Mouse (Mus musculus) erythroid progenitor cell, adult 5-6 weeks (primary cell): ENCODE results near the gene Zfp966. TPM values are rescaled to one million over a fixed set of nuclear protein-coding genes. Genes with fewer than 3 reads are reported as not detected.
"Not testable (repeated sequence)": the region's sequence is repeated elsewhere in the genome, so short reads cannot be mapped to it uniquely, and the experiment has no call there.

Source experiments
- ATAC-seq: replicated peaks from 2 replicates; pipeline ENCODE4 v1.8.0; 2016; ENCODE audit warnings: moderate number of reproducible peaks, mild to moderate bottlenecking, moderate TSS enrichment, inconsistent platforms; ENCODE audit not compliant: poor library complexity, low FRiP score, severe bottlenecking
- total RNA-seq, 2 experiments: library from RNA; stranded (forward) in 1 of 2; stranded (reverse) in 1 of 2; fragments of 150-400 nt in 1 of 2; fragments of 186-747, 209-891 nt in 1 of 2; gene quantifications; 2 replicates each; pipeline versions ENCODE4 v1.2.3 to v1.2.4; 2015 to 2017; ENCODE audit warnings: low replicate concordance in 2 of 2

Zfp966 gene
- 1.7 and 3.2 TPM in 2 replicates for total RNA-seq (2015; ENCODE audit: low replicate concordance)
- 2.0 and 3.2 TPM in 2 replicates for total RNA-seq (2017; ENCODE audit: low replicate concordance)

DNA sequence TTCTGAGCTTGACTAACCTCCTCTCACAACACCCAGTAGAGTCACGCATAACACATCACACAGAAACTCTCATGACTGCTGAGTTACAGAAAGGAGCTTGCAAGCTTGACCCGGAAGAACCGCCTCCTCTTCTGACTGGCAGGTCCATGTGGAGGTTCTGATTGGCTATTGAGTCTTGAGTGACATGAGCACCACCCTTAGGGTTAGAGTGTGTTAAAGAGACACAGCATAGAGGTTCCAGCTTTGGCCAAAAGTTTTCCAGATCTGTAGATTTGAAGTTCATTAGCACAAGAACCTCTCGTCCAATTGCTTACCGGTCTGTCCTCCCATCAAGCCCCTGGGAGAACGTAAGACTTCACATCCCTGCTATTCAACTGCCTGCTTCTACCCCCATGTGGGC lies at the start of gene Zfp966:
TSS of gene Zfp966 (minus strand) at position 101 of the 400 bp plus-strand sequence.
- not testable (repeated sequence) for ATAC-seq

DNA sequence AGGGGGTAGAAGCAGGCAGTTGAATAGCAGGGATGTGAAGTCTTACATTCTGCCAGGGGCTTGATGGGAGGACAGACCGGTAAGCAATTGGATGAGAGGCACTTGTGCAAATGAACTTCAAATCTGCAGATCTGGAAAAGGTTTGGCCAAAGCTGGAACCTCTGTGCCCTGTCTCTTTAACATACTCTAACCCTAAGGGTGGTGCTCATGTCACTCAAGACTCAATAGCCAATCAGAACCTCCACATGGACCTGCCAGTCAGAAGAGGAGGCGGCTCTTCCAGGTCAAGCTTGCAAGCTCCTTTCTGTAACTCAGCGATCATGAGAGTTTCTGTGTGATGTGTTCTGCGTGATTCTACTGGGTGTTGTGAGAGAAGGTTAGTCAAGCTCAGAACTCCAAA lies 34.1 kb upstream of the Zfp966 start, which contains the start of gene Gm2026:
TSS of gene Gm2026 (plus strand) at position 301 of the 400 bp plus-strand sequence.
- not testable (repeated sequence) for ATAC-seq

DNA sequence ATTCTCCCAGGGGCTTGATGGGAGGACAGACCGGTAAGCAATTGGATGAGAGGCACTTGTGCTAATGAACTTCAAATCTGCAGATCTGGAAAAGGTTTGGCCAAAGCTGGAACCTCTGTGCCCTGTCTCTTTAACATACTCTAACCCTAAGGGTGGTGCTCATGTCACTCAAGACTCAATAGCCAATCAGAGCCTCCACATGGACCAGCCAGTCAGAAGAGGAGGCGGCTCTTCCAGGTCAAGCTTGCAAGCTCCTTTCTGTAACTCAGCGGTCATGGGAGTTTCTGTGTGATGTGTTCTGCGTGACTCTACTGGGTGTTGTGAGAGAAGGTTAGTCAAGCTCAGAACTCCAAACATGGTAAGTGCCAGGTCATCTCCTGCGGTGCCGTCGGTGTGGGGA lies 61.9 kb downstream of the Zfp966 start, which contains the start of gene Gm6710:
TSS of gene Gm6710 (plus strand) at position 196 of the 400 bp plus-strand sequence.
- ATAC-seq, result not testable (repeated sequence)

Other genes with a start within 250 kb of the Zfp966 start
- gene Zfp969, start 227.5 kb downstream of the Zfp966 start, total RNA-seq (2015; ENCODE audit: low replicate concordance), result 4.6 TPM in 1 of 2 replicates, not detected in the other
- not detected in 2 replicates for gene Zfp969, start 227.5 kb downstream of the Zfp966 start, total RNA-seq (2017; ENCODE audit: low replicate concordance)
- gene Gm2007, start 189.6 kb downstream of the Zfp966 start, total RNA-seq (2015; ENCODE audit: low replicate concordance), result not detected in 2 replicates
- gene Gm2007, start 189.6 kb downstream of the Zfp966 start, total RNA-seq (2017; ENCODE audit: low replicate concordance), result 0.76 TPM in 1 of 2 replicates, not detected in the other
- not detected in 2 replicates for gene Gm14288, start 130.0 kb downstream of the Zfp966 start, total RNA-seq (2015; ENCODE audit: low replicate concordance)
- gene Gm14288, start 130.0 kb downstream of the Zfp966 start, total RNA-seq (2017; ENCODE audit: low replicate concordance), result not detected in 2 replicates
- gene Gm6710, start 61.9 kb downstream of the Zfp966 start, total RNA-seq (2015; ENCODE audit: low replicate concordance), result 1.7 and 7.9 TPM in 2 replicates
- 5.0 TPM in 1 of 2 replicates, not detected in the other for gene Gm6710, start 61.9 kb downstream of the Zfp966 start, total RNA-seq (2017; ENCODE audit: low replicate concordance)
- 10.8 TPM in 1 of 2 replicates, not detected in the other for gene Gm2026, start 34.2 kb upstream of the Zfp966 start, total RNA-seq (2015; ENCODE audit: low replicate concordance)
- gene Gm2026, start 34.2 kb upstream of the Zfp966 start, total RNA-seq (2017; ENCODE audit: low replicate concordance), result 0.64 and 2.7 TPM in 2 replicates
- not detected in 2 replicates for gene Gm2004, start 218.7 kb upstream of the Zfp966 start, total RNA-seq (2015; ENCODE audit: low replicate concordance)
- 0.23 TPM in 1 of 2 replicates, not detected in the other for gene Gm2004, start 218.7 kb upstream of the Zfp966 start, total RNA-seq (2017; ENCODE audit: low replicate concordance)